Mouse (Mus musculus): Measurements from ENCODE around the gene Fem1b.

DNA sequence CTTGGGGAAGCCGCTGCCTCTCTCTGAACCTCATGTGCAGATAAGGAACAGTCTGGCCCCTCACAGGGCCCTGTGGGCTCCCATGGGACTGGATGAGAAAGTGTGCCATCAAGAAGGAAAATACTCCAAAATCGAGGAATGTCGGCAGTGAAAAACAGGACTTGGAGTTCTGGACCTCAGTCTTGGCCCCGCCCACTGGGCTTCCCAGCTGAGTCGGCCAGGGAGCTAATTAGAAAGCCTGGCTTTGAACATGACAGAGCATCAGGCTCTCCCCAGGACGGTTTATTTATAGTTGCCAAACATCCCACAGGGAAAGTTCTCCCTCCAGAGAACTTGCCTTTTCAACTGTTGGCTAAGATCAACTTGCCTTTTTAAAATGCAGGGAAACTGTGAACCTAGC lies 62.1 kb downstream of the Fem1b start:
- TF ChIP-seq CTCF (IDR thresholded peaks at IDR 0.05; ENCODE audit: extremely low read depth, insufficient read length, insufficient replicate concordance, low read depth, low read length) (no peak), POLR2A (IDR thresholded peaks at IDR 0.05; ENCODE audit: low read depth, low read length) (no peak)
